Mouse (Mus musculus) small intestine, adult 2 months (tissue): ENCODE data around the gene Fbxl14.

ENCODE experiments used
- CTCF ChIP-seq: fragments of 200-500 bp; IDR thresholded peaks from 2 replicates; pipeline ENCODE4 v1.5.1; 2012; ENCODE audit warnings: low read depth, mild to moderate bottlenecking, control low read depth, inconsistent platforms, low read length, moderate library complexity, mixed read lengths; ENCODE audit not compliant: insufficient replicate concordance, insufficient read length; ENCODE audit errors: extremely low read depth
- POLR2A ChIP-seq: fragments of 200-500 bp; IDR thresholded peaks from 2 replicates; pipeline ENCODE4 v1.6.1; 2012; ENCODE audit warnings: low read depth, mild to moderate bottlenecking, control low read depth, inconsistent platforms, low read length, moderate library complexity

GRCm38 (mm10) chr6:119475988-119476387, 3.5 kb upstream of the Fbxl14 start:
- no peak for TF ChIP-seq CTCF
- no peak for TF ChIP-seq POLR2A
